Mouse (Mus musculus) heart, embryonic 13.5 days (tissue): ENCODE results near the gene Prpf38b. TPM values are rescaled to one million over a fixed set of nuclear protein-coding genes. Genes with fewer than 3 reads are reported as not detected.
"Not testable (repeated sequence)": the region's sequence is repeated elsewhere in the genome, so short reads cannot be mapped to it uniquely, and the experiment has no call there.

Experiments used
- ATAC-seq: fragments of 200-750 bp; cut with Nextera tagmentation; 2 replicates; pipeline ENCODE4 v1.8.0; 2017; ENCODE audit warnings: moderate TSS enrichment; ENCODE audit not compliant: insufficient number of reproducible peaks, low FRiP score, low TSS enrichment; ENCODE audit errors: extremely low read depth
- H3K27ac ChIP-seq: fragments of 300-500 bp; sonication (generic); replicated peaks from 2 replicates; pipeline ENCODE4 v1.5.1; 2015; ENCODE audit warnings: moderate library complexity, mild to moderate bottlenecking, inconsistent platforms
- H3K27me3 ChIP-seq: fragments of 300-500 bp; sonication (generic); replicated peaks from 2 replicates; pipeline ENCODE4 v1.6.1; 2015; ENCODE audit warnings: mild to moderate bottlenecking, inconsistent platforms
- H3K36me3 ChIP-seq: fragments of 300-500 bp; sonication (generic); 2 replicates; pipeline ENCODE4 v1.6.1; 2015; ENCODE audit warnings: mild to moderate bottlenecking, inconsistent platforms
- H3K4me1 ChIP-seq: fragments of 300-500 bp; sonication (generic); 2 replicates; pipeline ENCODE4 v1.6.1; 2015; ENCODE audit warnings: inconsistent platforms
- H3K4me2 ChIP-seq: fragments of 300-500 bp; sonication (generic); 2 replicates; pipeline ENCODE4 v1.6.1; 2015; ENCODE audit warnings: inconsistent platforms, mild to moderate bottlenecking, moderate library complexity
- H3K4me3 ChIP-seq: fragments of 300-500 bp; sonication (generic); 2 replicates; pipeline ENCODE4 v1.5.1; 2015; ENCODE audit warnings: moderate library complexity, mild to moderate bottlenecking, inconsistent platforms
- H3K9ac ChIP-seq: fragments of 300-500 bp; sonication (generic); 2 replicates; pipeline ENCODE4 v1.6.1; 2015; ENCODE audit warnings: inconsistent platforms, mild to moderate bottlenecking, moderate library complexity
- H3K9me3 ChIP-seq: fragments of 300-500 bp; sonication (generic); 2 replicates; pipeline ENCODE4 v1.6.1; 2016; ENCODE audit warnings: inconsistent platforms
- WGBS: fragments of 180-500 bp; shearing (Covaris S2); methylation state at CpG from one replicate; pipeline ENCODE4 v1.1.7; 2015; ENCODE audit warnings: mixed read lengths; 5-methylcytosine and 5-hydroxymethylcytosine counted together
- polyA plus RNA-seq: library from polyadenylated mRNA; unstranded; fragments of >200 nt; fragmentation: Nextera tagmentation; extraction: Ambion mirVana; gene quantifications from 2 replicates; pipeline ENCODE4 v1.2.1, GENCODE M21; 2015

Prpf38b gene
- polyA plus RNA-seq, 1 experiment from 2014 or later, result 49.0 TPM

DNA sequence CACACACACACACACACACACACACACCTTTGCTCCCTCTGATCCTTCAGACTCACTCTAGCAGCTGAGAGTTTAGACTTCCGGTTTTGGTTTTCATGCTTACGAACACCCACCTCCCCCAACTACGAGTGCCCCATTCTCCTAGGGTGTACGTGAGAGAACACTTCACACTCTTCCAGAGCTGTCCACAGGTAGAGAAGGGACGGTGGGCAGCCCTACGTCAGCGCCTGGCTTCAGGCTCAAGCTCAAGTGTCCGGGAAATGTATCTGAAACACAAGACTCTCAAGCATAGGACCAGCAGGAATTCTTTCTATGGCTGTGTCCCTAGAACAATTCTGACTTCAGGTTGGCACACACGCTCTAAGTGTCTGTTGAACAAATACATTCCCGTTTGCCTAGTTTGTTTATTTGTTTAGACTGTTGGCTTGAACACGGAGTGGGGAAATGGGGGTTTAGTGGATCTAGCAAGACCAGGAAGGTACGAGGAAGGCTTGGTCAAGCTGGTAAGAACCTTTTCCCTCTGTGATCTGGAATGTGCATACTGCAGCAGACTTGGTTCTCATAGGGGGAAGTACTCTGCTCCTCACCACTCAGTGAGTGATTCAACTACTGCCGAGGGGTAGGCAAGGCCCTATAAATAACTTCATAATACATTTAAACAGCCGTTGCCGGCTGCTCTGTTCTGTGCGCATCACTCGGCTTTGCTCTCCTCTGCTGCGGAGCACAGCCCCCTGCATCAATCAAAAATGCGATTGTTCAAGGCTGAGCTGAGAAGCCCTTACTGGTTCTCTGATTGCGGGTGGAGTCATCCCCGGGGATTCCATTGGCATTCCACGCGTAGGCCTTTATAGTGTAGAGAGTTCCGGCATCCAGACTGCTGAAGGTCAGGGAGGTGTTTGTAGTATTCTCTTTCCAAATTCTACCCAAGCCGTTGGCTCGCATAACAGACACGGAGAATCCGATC lies 30.7 kb downstream of the Prpf38b start:
- Histone ChIP-seq H3K36me3 (no peaks in the 10 kb centered on the region), H3K9me3 (no peaks in the 10 kb centered on the region), H3K4me1 (peaks cover 58% of the 10 kb centered on the region), H3K4me2 (peak overlapping the region; percentile 51), H3K9ac (no peak overlapping the region), H3K4me3 (0 out of 2 replicates have a peak overlapping the region, but pooled peaks have one; percentile 10), H3K27me3 (no peaks in the 10 kb centered on the region), H3K27ac (peak overlapping the region; percentile 83)
- WGBS, result 39% methylated on average over 28 of the region's 28 CpGs
- ATAC-seq, result no peak; the same call in 1 of the 2 replicates

GRCm38 (mm10) chr3:108879836-108880435 lies 31.6 kb downstream of the Prpf38b start:
- peaks cover 50% of the 10 kb centered on the region for H3K4me1 ChIP-seq
- H3K4me2 ChIP-seq, result no peak overlapping the region
- no peaks in the 10 kb centered on the region for H3K9me3 ChIP-seq
- H3K36me3 ChIP-seq, result no peaks in the 10 kb centered on the region
- no peak for ATAC-seq
- H3K27ac ChIP-seq, result peak overlapping the region; percentile 83
- 56% methylated on average over 5 of the region's 5 CpGs for WGBS
- no peaks in the 10 kb centered on the region for H3K27me3 ChIP-seq
- H3K9ac ChIP-seq, result no peak overlapping the region
- H3K4me3 ChIP-seq, result no peak overlapping the region

DNA sequence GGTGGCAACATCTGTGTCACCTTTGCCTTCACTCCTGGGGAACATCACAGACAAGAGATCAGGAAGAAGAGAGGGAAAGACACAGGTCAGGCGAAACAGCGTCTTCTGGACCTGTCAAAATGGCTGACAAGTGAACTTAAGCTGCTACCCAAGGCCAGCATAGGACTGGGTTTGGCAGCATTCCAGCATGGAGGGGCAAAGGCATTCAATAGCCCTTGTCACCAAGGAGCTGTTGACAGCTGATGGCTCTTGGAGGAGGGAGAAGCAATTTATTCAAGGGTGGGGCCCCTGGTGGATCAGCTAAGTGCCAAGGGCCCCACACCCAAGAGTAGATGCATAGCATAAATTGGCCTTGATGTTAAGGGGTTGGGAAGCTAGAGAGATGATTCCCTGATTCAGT lies 32.4 kb downstream of the Prpf38b start:
- H3K4me1 ChIP-seq, result peaks cover 45% of the 10 kb centered on the region
- ATAC-seq, result no peak
- 0 out of 2 replicates have a peak overlapping the region, but pooled peaks have one; percentile 32 for H3K27ac ChIP-seq
- no peak overlapping the region for H3K9ac ChIP-seq
- H3K4me3 ChIP-seq, result no peak overlapping the region
- no peaks in the 10 kb centered on the region for H3K27me3 ChIP-seq
- H3K4me2 ChIP-seq, result no peak overlapping the region
- no peaks in the 10 kb centered on the region for H3K9me3 ChIP-seq
- no peaks in the 10 kb centered on the region for H3K36me3 ChIP-seq
- WGBS, result 42% methylated on average over 2 of the region's 2 CpGs

DNA sequence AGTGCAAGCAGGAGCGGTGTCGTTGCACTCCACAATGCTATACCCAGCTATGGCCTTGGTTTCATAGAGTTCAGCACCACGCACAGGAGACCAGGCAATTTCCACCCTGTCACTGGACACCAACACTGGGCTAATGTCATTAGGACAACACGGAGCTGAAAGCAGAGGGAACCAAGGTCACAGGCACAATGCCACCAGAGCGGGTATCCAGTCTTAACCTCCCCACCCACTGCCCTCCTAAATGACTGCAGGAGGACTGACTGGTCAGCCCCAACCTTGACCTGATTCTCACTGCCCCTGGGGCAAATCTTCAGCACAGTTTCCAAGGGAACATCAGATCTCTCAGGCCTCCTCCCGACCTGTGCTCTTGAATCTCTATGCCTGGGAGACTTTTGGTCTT lies 40.9 kb downstream of the Prpf38b start:
- H3K4me2 ChIP-seq, result no peak overlapping the region
- H3K36me3 ChIP-seq, result no peaks in the 10 kb centered on the region
- 0 out of 2 replicates have a peak, but pooled peaks cover 3% of the 10 kb centered on the region for H3K9me3 ChIP-seq
- WGBS, result 72% methylated on average over 6 of the region's 6 CpGs
- H3K4me3 ChIP-seq, result no peak overlapping the region
- no peaks in the 10 kb centered on the region for H3K4me1 ChIP-seq
- no peak overlapping the region for H3K9ac ChIP-seq
- H3K27me3 ChIP-seq, result no peaks in the 10 kb centered on the region
- no peak for ATAC-seq
- H3K27ac ChIP-seq, result no peak overlapping the region

- no peak for ATAC-seq
- no peak overlapping the region for H3K9ac ChIP-seq
- H3K4me3 ChIP-seq, result no peak overlapping the region
- no peaks in the 10 kb centered on the region for H3K4me1 ChIP-seq
- H3K27ac ChIP-seq, result no peak overlapping the region
- H3K4me2 ChIP-seq, result no peak overlapping the region
- H3K27me3 ChIP-seq, result no peaks in the 10 kb centered on the region
- 0 out of 2 replicates have a peak, but pooled peaks cover 3% of the 10 kb centered on the region for H3K9me3 ChIP-seq
- H3K36me3 ChIP-seq, result no peaks in the 10 kb centered on the region
- WGBS, result 82% methylated on average over 3 of the region's 3 CpGs
Observed at GRCm38 (mm10) chr3:108867449-108867848, 44.1 kb downstream of the Prpf38b start.

DNA sequence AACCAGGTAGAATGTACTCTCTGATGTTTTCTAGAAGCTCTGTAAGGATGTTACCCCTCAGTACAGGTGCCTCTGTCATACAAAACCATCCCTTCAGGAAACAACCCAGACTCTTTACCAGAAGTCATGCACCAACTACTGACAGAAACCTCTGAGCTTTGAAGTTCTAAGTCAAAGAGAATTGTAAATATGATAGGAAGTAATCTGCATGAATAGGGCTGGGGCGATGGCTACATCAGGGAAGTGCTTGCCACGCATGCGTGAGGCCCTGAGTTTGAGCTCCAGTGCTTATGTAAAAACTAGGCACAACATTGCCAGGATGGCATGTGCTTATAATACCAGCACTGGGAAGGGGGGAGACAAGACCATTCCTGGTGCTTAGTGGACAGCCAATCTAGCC lies 45.9 kb downstream of the Prpf38b start:
- no peak overlapping the region for H3K27ac ChIP-seq
- WGBS, result 88% methylated on average over 3 of the region's 3 CpGs
- H3K4me3 ChIP-seq, result no peak overlapping the region
- H3K4me1 ChIP-seq, result no peaks in the 10 kb centered on the region
- H3K4me2 ChIP-seq, result no peak overlapping the region
- H3K36me3 ChIP-seq, result no peaks in the 10 kb centered on the region
- H3K27me3 ChIP-seq, result no peaks in the 10 kb centered on the region
- H3K9ac ChIP-seq, result no peak overlapping the region
- H3K9me3 ChIP-seq, result 0 out of 2 replicates have a peak, but pooled peaks cover 3% of the 10 kb centered on the region
- no peak for ATAC-seq

- no peak overlapping the region for H3K27ac ChIP-seq
- 42% methylated on average over 3 of the region's 3 CpGs for WGBS
- H3K36me3 ChIP-seq, result no peaks in the 10 kb centered on the region
- H3K9me3 ChIP-seq, result 0 out of 2 replicates have a peak, but pooled peaks cover 3% of the 10 kb centered on the region
- no peak overlapping the region for H3K4me2 ChIP-seq
- H3K27me3 ChIP-seq, result no peaks in the 10 kb centered on the region
- no peaks in the 10 kb centered on the region for H3K4me1 ChIP-seq
- ATAC-seq, result no peak
- H3K9ac ChIP-seq, result no peak overlapping the region
- no peak overlapping the region for H3K4me3 ChIP-seq
Observed at GRCm38 (mm10) chr3:108865129-108865528, 46.4 kb downstream of the Prpf38b start.

GRCm38 (mm10) chr3:108863091-108863490 lies 48.4 kb downstream of the Prpf38b start:
- ATAC-seq, result no peak
- peaks cover 6% of the 10 kb centered on the region for H3K4me1 ChIP-seq
- 80% methylated on average over 10 of the region's 10 CpGs for whole genome bisulfite sequencing

DNA sequence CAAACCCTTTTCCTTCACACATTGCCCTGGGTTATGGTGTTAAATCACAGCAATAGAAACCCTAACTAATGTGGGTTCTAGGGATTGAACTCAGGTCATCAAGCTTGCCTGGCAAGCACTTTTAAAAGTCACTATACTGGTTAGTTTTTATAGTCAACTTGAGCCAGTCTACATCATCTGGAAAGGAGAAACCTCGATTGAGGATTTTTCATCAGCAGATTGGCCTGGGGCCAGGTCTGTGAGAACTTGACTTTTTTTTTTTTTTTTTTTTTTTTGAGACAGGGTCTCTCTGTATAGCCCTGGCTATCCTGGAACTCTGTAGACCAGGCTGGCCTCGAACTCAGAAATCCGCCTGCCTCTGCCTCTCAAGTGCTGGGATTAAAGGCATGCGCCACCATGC lies 49.2 kb downstream of the Prpf38b start:
- 81% methylated on average over 4 of the region's 4 CpGs for WGBS
- not testable (repeated sequence) for H3K9me3 ChIP-seq, H3K27ac ChIP-seq, ATAC-seq, H3K36me3 ChIP-seq, H3K4me2 ChIP-seq, H3K9ac ChIP-seq, H3K27me3 ChIP-seq, H3K4me3 ChIP-seq
- H3K4me1 ChIP-seq, result peaks cover 12% of the 10 kb centered on the region

More at GRCm38 (mm10) chr3:108863091-108863490, 48.4 kb downstream of the Prpf38b start:
- Histone ChIP-seq H3K27me3 (no peaks in the 10 kb centered on the region), H3K9me3 (0 out of 2 replicates have a peak, but pooled peaks cover 3% of the 10 kb centered on the region), H3K9ac (no peak overlapping the region), H3K4me3 (no peak overlapping the region), H3K4me2 (no peak overlapping the region), H3K36me3 (no peaks in the 10 kb centered on the region), H3K27ac (no peak overlapping the region)

DNA sequence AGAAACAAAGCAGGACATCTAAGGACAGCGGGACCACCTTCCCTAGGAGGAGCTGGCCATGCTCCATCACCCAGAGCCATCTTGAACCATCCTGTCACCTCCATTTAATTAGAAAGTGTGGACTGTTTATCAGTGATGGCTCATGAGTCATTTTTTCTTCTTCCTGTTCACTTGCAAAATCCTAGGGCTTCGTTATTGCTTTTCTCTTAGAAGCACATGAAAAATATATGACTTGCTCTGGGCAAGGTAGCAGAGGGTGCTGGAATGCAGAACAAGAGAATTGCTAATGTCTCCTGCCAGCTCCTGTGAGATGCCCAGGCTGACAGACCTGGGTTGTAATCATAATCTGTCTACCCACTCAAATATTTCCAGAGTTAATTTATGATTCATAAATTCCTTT lies 50.7 kb downstream of the Prpf38b start:
- no peaks in the 10 kb centered on the region for H3K27me3 ChIP-seq
- H3K9me3 ChIP-seq, result no peaks in the 10 kb centered on the region
- H3K9ac ChIP-seq, result no peak overlapping the region
- H3K4me2 ChIP-seq, result no peak overlapping the region
- WGBS, result 56% methylated on average over 2 of the region's 2 CpGs
- H3K27ac ChIP-seq, result no peak overlapping the region
- peaks cover 22% of the 10 kb centered on the region for H3K4me1 ChIP-seq
- no peak overlapping the region for H3K4me3 ChIP-seq
- no peak for ATAC-seq
- H3K36me3 ChIP-seq, result no peaks in the 10 kb centered on the region

DNA sequence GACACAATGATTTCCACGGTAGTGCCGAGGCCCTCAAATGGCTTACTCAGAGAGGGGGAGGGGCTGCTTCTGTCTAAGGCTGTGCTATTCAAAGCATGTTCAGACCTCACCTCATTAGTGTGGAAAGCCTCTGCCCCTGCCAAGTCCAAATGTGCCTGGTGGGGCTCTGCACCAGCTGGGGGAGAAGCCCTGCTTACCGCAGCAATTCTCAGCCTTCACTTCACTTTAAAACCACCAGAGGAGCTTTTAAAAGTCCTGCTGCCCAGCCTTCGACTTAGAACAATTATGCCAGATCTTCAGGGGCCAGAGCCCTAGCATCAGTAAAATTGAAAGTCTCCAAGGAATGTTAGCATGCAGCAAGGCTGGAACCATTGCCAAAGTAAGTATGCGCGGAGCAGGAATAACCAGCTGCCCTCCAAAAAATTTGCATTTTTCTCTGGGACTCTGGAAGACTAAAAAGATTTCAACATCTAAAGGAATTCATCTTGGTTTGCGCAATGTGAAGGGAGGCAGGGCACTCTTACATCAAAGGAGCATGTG lies 53.2 kb downstream of the Prpf38b start:
- H3K4me1 ChIP-seq, result peaks cover 32% of the 10 kb centered on the region
- ATAC-seq, result peak; percentile 56; the same call in 1 of the 2 replicates
- peak overlapping the region; percentile 73 for H3K27ac ChIP-seq
- peak overlapping the region; percentile 59 for H3K9ac ChIP-seq
- H3K27me3 ChIP-seq, result no peaks in the 10 kb centered on the region
- 29% methylated on average over 7 of the region's 7 CpGs for WGBS
- no peak overlapping the region for H3K4me3 ChIP-seq
- H3K9me3 ChIP-seq, result no peaks in the 10 kb centered on the region
- peak overlapping the region; percentile 49 for H3K4me2 ChIP-seq
- H3K36me3 ChIP-seq, result no peaks in the 10 kb centered on the region
